Mouse (Mus musculus) urinary bladder, postnatal 14 days (tissue): ENCODE measurements around the gene Gm49673.
"Not testable (repeated sequence)": the region's sequence is repeated elsewhere in the genome, so short reads cannot be mapped to it uniquely, and the experiment has no call there.

Experiments used
- DNase-seq: peaks from one replicate; pipeline ENCODE4 v3.0.0; 2021; ENCODE audit warnings: low spot score

Gm49673 gene

DNA sequence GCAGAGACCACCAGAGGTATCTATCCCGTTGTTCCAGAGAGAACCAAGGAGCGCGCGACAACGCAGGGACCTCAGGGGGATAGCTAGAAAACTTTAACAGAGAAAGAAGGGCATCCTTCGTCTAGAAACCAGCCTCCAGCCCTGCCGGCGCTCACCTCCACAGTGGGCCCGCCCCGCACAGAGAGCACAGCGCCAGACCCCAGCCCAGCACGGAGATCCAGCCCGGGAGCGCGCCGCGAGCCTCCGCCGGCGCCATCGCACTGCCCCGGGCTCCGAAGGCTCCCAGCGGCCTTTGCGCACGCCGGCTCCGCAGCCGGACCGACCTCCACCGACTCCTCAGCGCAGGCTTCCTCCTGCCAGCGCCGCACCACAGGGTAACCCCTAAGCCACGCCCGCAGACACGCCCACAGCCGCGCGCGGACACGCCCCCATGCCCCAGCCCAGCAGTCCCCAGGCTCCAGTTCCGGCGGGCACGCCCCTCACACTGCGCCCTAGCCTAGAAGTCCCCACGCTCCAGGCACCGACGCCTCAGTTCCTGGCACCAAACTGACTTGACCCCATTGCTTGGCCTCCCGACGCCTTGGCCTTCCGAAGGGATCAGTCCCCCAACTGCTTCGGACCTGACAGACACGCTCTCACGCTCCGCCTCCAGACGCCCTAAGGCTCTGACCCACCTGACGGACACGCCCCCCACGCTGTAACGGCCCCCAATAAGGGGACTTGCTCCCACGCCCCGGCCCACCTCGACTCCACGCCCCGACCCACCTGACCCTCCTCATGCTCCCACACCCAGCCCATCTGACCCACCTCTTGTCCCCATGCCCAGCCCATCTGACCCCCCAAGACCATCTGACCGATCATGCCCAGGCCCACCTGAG lies at the start of gene Gm49673, which contains the start of gene Rnaset2a:
Gm49673 (minus strand) TSS at position 350 of the 878 bp plus-strand sequence.
Rnaset2a (minus strand) TSS at position 659 of the 878 bp plus-strand sequence.
- DNase-seq, result peak; percentile 24

DNA sequence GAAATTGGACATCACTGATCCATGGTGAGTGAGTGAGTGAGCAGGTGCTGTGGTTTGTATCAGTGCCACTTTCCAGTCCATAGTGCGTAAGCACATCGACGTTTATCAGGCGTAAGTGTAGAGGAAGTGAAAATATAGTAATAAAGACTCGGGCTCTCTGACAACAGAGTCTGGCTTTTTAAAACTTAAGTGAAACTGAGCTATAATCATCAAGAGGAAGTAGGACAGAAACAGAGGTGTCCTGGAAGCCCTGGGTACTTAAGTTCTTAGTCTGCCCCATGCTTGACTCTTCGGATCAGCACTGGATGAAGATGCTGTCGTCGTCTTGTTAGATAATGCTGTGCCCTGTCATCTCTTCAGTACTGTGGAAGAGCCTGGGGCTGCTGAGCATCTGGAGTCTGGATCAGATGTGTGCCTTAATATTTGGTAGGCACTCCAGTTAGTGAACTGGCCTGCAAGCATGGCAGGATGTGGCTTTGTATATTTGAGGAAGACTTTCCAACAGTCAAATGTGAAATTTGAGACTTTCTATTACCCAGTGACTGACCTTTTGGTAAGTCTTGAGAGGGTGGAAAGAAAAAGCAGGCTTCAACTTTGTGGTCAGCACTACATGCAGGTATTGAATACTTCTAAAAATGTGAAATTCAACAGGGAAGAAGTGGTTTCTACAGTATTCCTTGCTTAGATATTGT lies 48.2 kb upstream of the Gm49673 start:
- no peak for DNase-seq

- DNase-seq, result no peak
Observed at GRCm38 (mm10) chr17:8193678-8194077, 46.1 kb upstream of the Gm49673 start.

DNA sequence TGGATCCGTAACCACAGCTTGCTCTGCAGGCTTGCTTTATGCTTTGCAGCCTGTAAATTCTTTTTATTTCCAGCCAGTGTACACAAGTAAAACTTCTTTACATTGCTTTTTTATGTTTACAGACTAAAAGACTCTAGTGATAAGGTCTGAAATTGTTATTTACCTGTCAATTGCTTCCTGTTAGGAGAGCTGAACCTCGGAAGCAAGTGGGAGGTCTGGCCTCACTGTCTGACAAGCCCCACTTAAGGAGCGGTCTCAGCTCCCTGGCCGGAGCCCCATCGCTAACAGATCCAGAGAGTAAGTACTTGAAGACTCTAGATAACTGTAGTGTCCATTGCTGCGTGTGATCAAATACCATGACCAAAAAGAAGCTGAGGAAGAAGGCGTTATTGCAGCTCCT lies 36.6 kb upstream of the Gm49673 start:
- no peak for DNase-seq

DNA sequence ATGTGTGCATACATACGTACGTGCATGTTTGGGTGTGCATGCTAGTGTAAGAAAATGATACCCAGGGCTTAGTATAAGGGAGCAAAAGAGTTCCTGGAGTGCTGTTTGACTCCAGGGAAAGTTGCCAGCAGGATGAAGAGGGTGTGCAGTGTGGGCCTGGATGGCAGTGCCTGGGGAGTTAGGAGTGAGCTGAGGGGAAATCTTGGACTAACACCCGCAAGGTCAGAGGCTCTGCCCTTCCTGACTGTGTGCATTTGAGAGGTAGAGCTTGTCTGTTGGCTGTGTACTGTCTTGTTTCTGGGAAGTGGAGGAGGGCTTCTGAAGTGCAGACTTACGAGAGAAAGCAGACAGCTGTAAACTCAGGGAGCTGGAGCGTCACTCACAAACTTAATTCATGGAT lies 36.2 kb upstream of the Gm49673 start:
- no peak for DNase-seq

DNA sequence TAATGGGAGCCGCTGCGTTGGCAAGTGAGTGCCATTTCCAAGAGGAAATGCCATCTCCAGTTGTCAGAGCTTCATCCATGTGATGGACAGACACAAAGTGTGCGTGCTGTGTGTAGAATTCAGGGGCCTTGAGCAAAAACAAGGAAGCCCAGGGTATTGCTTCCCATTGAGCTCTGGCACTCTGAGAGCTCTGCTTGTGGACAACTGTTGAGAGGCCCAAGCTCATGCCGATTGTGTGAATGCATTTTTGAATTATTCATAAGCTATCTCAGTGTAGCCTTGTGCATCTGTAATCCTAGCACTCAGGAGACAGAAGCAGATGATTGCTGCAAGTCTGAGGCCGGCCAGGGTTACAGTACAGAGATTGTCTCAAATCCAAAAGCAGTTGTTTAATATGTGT lies 29.5 kb upstream of the Gm49673 start:
- no peak for DNase-seq

GRCm38 (mm10) chr17:8171081-8171480 lies 23.5 kb upstream of the Gm49673 start:
- DNase-seq, result no peak

DNA sequence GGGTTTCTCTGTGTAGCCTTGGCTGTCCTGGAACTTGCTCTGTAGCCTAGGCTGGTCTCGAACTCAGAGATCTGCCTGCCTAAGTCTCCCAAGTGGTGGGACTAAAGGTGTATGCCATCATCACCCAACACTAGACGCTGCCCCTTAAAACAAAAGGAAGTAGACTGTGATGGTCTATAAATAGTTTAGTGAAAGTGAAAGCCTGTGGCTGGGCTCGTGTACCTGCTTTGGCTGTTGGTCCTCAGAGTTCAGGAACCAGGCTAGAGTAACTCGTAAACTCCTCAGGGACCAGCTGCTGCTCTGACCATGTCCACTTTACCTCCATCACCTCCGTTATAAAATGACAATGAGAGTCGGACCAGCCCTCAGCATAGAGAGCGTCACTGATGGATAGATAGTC lies 22.7 kb upstream of the Gm49673 start:
- DNase-seq, result no peak

- DNase-seq, result not testable (repeated sequence)
Observed at GRCm38 (mm10) chr17:8167436-8167835, 19.8 kb upstream of the Gm49673 start.

DNA sequence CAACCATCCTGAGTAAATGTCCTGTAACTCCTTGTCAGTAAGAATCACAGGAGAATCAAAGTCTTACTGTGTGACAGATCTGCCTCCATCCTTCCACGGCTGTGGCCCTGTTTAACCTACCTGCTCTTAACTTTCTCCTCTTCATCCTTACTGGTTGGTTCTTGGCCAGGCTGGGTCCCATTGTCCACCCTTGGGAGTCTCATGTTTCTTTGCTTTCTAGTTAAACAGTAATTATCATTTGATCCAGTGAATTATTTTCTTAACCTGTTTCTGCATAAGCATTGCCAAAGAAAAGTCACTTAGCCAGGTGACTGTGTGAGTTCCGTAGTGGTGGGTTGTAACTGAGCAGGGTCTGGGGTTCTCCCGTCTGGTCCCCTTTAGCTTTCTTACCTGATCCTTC lies 18.9 kb upstream of the Gm49673 start:
- DNase-seq, result not testable (repeated sequence)

- DNase-seq, result not testable (repeated sequence)
Observed at GRCm38 (mm10) chr17:8165977-8166376, 18.4 kb upstream of the Gm49673 start.

- not testable (repeated sequence) for DNase-seq
Observed at GRCm38 (mm10) chr17:8165608-8165945, 18.0 kb upstream of the Gm49673 start.

DNA sequence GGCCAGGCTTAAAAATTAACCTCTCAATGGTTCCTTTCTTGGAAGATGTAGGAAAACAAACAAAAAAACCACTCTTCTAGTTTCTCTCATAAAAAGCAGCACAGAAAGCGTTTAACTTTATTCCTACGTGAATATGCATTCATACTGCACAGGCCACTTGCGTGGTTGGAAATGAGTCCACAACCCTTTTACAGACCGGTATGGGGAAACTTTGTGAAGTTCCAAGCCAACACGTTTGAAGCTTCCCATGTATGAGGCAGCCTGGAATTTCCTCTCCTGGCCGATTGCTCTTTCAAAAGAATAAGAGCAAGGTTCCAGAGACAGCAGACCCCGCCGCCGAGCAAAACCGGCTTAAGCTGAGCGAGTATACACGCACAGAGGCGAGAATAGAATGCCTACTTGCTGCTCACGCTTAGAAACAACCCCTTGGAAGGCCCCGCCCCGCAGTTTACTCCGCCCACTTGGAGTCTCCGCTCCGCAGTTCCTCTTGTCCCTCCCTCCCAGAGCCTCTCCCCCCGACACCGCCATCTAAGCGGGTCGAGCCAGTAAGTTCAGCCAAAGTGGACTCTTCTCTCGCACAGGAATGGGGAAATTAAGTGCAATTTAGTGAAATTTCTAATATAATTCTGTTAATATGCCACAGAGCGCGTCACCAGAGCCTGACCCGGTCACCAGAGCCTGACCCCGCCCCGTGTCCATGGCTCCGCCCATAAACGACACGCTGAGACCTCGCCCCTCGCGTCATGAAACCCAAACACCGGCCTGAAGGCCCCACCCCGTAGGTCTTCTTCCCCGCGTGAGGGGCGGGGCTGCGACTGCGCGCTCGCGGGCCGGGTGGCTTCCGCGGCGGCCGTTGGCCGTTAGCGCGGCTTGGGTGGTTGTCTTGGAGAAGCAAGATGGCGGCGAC lies 17.4 kb upstream of the Gm49673 start, which contains the start of gene Fgfr1op:
Fgfr1op (plus strand) TSS at position 801 of the 907 bp plus-strand sequence.
- peak; percentile 15 for DNase-seq

- DNase-seq, result peak; percentile 53
Observed at GRCm38 (mm10) chr17:8160969-8161368, 13.4 kb upstream of the Gm49673 start.

DNA sequence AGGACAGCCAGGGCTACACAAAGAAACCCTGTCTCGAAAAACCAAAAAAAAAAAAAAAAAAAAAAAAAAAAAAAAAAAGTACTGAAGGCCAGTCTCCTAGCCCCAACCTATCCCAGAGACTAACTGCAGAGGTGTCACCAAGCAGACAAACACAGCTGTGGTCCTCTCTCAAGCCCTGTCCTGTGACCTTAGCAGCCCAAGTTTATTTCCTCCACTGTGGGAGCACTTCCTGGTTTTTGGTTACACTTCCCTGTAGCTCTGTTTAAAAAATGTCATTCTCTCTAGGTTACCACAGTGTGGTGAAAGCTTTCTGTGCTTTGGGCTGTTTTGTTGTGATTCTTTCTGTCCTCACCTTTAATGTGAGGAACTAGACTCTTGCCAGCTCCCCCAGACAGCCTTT lies 11.0 kb upstream of the Gm49673 start:
- not testable (repeated sequence) for DNase-seq

DNA sequence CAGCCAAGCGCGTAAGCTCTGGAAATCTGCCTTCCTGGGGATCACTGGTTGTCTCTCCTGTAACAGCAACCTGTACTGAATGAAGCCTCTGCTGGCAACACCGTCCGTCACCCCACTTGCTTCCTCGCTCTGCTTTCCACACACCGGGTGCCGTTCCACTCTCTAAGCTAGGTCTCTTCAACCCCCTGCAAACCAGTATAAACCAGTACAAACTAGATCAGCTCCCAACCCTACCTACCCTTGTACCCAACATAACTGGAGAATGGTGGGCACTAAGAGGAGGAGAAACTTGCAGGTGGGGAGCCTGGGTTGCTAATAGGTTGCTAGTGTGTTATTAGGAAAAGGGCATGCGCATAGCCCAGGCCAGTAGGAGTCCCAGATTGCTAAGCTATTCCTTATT lies 8.4 kb upstream of the Gm49673 start:
- not testable (repeated sequence) for DNase-seq

GRCm38 (mm10) chr17:8155010-8155409 lies 7.4 kb upstream of the Gm49673 start:
- DNase-seq, result not testable (repeated sequence)

DNA sequence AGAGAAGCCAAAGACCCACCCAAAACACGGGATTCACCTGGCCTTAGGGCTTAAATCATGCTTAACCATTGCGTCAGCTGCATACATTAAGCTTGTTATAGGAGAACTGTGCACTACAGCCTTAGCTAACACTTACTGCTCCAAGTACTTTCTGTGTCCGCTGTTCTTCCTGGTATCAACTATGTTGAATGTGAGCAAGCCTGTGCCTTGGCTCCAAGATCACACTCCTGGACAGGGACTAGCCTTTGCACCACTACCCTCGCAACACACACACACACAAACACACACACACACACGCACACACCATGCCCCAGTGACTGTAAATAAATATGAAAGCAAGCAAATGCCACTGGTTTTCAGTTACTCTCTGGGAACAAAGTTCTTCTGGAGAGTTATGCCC lies 657 bp downstream of the Gm49673 start:
- DNase-seq, result not testable (repeated sequence)

GRCm38 (mm10) chr17:8143802-8144673 lies 3.5 kb downstream of the Gm49673 start:
- not testable (repeated sequence) for DNase-seq

- not testable (repeated sequence) for DNase-seq
Observed at GRCm38 (mm10) chr17:8140210-8140609, 7.4 kb downstream of the Gm49673 start.

DNA sequence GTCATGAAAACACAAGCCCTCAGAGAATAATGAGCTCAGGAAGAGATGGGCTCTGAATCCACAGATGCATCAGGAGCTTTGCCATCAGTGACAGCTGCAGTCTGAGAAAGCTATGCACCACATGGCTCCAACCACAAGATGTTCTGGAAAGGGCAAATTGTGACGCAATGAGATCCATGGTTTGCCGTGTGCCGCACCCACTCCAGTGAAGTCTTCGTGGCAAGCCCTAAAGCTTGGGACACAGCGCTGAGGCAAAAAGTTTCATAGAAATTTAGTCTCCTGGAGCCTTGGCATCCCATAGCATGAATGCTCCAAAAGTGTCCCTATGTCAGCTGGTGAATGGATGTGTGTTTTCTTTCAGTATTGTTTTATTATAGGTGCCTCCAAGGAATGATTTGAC lies 9.5 kb downstream of the Gm49673 start:
- not testable (repeated sequence) for DNase-seq
